Mouse (Mus musculus) left cerebral cortex, postnatal 36 days (tissue): ENCODE data around the gene Ilk. TPM values are rescaled to one million over a fixed set of nuclear protein-coding genes. Genes with fewer than 3 reads are reported as not detected.

Source experiments
- DNase-seq, 2 experiments: peaks; one replicate each; pipeline ENCODE4 v3.0.0; 2021 to 2022; ENCODE audit warnings: low spot score in 2 of 2, mixed read lengths in 1 of 2
- intact Hi-C: fragments of 180-260 bp; cut with DNase I; formaldehyde crosslinking; loops from one replicate; pipeline ENCODE4 v1.15.1; 2025
- total RNA-seq, 2 experiments: library from RNA; stranded (reverse); gene quantifications; 2 replicates each; pipeline ENCODE4 v1.2.3; 2021

Ilk gene
- total RNA-seq, 2 experiments from 2014 or later = 78.8 to 81.7 TPM

DNA sequence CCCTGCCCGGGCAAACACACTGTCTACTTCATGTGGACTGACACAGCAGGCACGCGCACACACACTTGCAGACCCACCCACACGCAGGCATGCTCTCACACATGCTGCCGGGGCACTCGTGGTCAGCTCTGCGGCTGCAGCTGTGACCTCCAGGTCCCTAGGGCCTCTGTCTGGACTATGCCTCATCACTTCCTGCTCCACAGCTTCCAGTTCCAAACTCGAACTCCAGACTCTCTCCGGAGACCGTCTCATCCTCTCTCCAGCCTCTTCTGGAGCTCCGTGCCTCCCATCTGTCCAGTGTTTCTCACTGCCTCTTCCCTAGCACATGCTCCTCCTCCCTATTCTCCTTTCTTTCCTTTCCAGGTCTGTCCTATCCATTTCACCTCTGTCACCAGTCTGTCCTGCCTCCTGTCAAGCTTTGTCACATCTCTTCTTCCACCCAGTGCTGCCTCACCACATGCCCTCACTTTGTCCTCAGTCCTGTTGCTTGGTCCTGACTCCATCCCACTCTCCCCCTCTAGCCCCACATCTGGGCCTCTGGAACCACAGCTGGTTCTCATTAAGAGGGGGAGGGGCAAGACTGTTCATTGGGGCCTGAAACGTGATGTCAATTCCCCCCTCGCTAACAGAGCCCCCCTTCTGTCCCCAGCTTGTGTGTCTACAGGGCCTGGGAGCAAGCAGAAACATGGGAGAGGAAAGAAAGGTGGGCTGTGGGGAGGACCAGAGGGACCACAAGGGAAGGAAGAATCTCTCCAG, 41.6 kb downstream of the Ilk start:
- DNase-seq = no peak
- intact Hi-C loops = no loop called here

- DNase-seq = no peak
- intact Hi-C loops = no loop called here
These were observed 42.3 kb downstream of the Ilk start for GRCm38 (mm10) chr7:105778553-105779265.

- DNase-seq = no peak
- intact Hi-C loops = no loop called here
These were observed 47.5 kb downstream of the Ilk start for GRCm38 (mm10) chr7:105783861-105784260.

DNA sequence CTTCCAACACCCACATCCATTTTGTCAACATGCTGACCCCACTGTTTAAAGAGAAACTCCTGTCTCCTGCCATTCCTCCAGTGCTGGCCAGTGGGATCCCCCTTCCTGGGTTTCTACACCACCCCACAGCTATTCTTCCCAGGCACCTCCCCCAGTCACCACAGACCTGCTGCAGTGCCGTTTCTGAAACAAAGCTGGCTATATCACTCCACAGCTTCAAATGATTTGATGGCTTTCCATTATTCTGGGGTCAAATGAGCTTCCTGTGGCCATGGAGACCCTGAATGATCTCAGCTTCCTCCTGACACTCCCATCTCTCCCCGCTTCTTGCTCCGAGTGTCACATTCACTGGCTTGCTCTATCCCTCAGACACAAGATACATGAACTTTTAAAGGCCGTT, 48.2 kb downstream of the Ilk start:
- no peak for DNase-seq
- intact Hi-C loops = no loop called here

DNA sequence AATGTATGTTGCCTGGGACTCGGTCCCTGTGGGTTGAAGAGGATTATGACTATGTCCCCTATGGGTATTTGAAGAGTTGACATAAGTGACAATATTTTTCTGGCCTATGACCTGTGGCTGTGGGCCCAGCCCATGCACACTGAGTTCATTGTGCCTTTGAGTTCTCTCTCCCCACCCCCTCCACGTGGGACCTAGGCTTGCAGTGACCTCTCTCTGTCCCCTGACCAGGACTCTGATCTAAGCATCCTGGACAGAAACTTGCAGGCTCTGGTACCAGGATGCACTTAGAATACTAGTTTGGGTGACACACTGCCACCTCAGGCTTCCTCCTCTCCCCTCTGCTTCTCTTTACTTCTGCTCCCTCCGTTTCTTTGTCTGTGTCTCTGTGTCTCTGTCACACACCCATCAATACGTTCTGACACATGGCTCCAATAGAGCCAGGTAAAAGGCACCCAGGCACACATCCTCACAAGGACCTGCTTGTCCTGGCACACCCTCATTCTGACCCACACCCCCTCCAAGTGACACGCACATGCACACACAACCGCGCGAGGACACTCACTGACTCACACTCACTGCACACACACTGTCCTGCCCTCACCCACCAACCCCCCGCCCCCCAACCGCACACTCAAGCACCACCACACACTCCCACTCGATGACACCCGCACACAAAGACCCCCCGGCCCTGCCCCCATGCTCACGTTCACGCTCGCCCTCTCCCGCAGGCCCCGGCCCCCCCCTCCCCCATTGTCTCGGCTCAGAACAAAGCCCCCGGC, 50.3 kb downstream of the Ilk start:
- no peak for DNase-seq
- intact Hi-C loops = no loop called here

- intact Hi-C loops = no loop called here
- no peak for DNase-seq
These were observed 51.1 kb downstream of the Ilk start, which contains the start of gene Dchs1 for GRCm38 (mm10) chr7:105787285-105788140. Dchs1 (minus strand) TSS chr7:105787654.

DNA sequence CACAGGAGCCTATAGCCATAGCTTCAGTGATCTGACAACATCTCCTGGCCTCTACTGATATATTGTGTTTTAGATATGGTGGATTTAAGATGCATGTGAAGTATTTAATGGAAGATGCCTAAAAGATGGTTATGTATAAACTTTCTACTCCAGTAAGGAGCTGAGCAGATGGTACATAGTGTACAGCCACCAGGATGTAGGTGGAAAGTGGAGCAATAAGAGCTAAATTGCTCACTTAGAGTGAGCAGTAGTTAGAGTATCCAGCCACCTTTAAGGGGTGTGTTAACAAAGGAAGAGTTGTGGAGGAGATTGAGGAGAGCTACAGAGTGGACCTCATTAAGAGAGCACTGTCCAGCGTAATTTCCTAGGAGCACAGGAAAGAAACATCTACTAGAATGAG, 54.8 kb downstream of the Ilk start:
- DNase-seq = no peak
- intact Hi-C loops = no loop called here

Other genes starting within 250 kb of the Ilk start
- gene Smpd1, start 182.2 kb upstream of the Ilk start, total RNA-seq = 100 to 1,000 TPM in 1 of 2 experiments, 10 to 100 TPM in 1; 97.4 to 114 TPM
- gene Apbb1, start 154.9 kb upstream of the Ilk start, total RNA-seq = 100 to 1,000 TPM; 437 to 517 TPM
- under 1 TPM; 0.42 to 0.79 TPM for gene Hpx, start 136.5 kb upstream of the Ilk start, total RNA-seq
- gene Trim3, start 103.0 kb upstream of the Ilk start, total RNA-seq = 100 to 1,000 TPM; 145 to 165 TPM
- 10 to 100 TPM; 70.9 to 75.7 TPM for gene Timm10b, start 96.5 kb upstream of the Ilk start, total RNA-seq
- gene Arfip2, start 96.2 kb upstream of the Ilk start, total RNA-seq = 100 to 1,000 TPM in 1 of 2 experiments, 10 to 100 TPM in 1; 96.6 to 106 TPM
- 10 to 100 TPM in 1 of 2 experiments, 1 to 10 TPM in 1; 9.4 to 16.3 TPM for gene Gm45799, start 96.0 kb upstream of the Ilk start, total RNA-seq
- 1 to 10 TPM; 3.4 to 9.5 TPM for gene Dnhd1, start 85.8 kb upstream of the Ilk start, total RNA-seq
- 10 to 100 TPM; 13.0 to 14.0 TPM for gene Rrp8, start 793 bp downstream of the Ilk start, total RNA-seq
- 100 to 1,000 TPM; 112 to 127 TPM for gene Taf10, start 7.8 kb downstream of the Ilk start, total RNA-seq
- gene Tpp1, start 15.6 kb downstream of the Ilk start, total RNA-seq = 10 to 100 TPM; 59.6 to 73.9 TPM
- 10 to 100 TPM in 1 of 2 experiments, 1 to 10 TPM in 1; 8.6 to 11.5 TPM for gene Dchs1, start 51.1 kb downstream of the Ilk start, total RNA-seq
- 100 to 1,000 TPM in 1 of 2 experiments, 10 to 100 TPM in 1; 90.1 to 114 TPM for gene Mrpl17, start 74.5 kb downstream of the Ilk start, total RNA-seq
- gene Gm4070, start 217.4 kb downstream of the Ilk start, total RNA-seq = 1 to 10 TPM; 1.2 to 3.2 TPM